Mouse (Mus musculus) neutrophil, adult 5-6 weeks (primary cell): ENCODE measurements at regions not wholly inside any gene's neighbourhood (a gene's known extent, or its start where the extent isn't known, plus 50 kb on each side); places are given as distances from the start of the nearest gene placed in this dataset.

ENCODE experiments used
- ATAC-seq: fragments of 151-379, 151-347 bp; 2 replicates; pipeline ENCODE4 v1.8.0; 2017; ENCODE audit warnings: mild to moderate bottlenecking, moderate TSS enrichment; ENCODE audit not compliant: insufficient number of reproducible peaks, poor library complexity, low FRiP score, severe bottlenecking; ENCODE audit errors: extremely low read depth

GRCm38 (mm10) chr2:178593743-178594142 lies 163.4 kb downstream of the Cdh26 start:
- ATAC-seq: no peak

DNA sequence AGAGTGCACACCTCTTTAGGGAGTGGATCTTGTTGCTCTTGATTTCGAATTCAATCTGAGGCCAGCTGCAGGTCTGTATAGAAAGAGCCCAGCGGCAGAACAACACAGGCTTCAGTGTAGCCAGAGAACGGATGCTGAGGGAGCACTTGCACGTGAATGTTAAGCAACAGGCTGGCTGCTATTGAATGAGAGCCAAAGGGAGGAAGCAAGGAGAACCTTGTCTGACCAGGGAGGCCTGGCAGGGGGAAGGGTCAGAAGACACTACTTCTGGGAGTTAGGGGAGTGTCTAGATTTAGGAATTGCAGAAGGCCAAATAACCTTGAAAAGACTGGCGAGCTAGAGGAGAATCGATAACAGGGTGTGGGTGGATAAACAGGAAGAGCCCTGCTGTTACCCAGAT lies 163.8 kb downstream of the Cdh26 start:
- no peak for ATAC-seq

GRCm38 (mm10) chr2:178596312-178597083 lies 166.2 kb downstream of the Cdh26 start:
- ATAC-seq: no peak

DNA sequence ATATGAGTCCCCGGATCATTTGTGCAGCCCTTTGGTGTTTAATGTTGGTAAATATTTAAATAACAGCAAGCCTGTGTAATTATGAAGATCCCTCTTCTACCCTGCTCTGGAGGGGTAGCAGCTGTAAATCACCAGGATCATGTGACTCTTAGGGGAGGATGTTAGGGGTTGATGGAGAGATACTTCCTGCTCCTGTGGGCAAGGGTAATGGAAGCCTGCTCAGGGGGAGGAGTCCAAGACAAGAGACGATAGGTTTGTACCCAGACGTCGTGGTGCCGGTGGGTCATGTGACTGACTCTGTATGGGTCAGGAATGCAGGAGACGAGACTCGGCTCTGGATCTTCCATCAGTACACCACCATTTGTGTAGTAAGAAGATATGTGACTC lies 166.7 kb downstream of the Cdh26 start:
- no peak for ATAC-seq

GRCm38 (mm10) chr2:178598371-178598770 lies 168.0 kb downstream of the Cdh26 start:
- no peak for ATAC-seq

DNA sequence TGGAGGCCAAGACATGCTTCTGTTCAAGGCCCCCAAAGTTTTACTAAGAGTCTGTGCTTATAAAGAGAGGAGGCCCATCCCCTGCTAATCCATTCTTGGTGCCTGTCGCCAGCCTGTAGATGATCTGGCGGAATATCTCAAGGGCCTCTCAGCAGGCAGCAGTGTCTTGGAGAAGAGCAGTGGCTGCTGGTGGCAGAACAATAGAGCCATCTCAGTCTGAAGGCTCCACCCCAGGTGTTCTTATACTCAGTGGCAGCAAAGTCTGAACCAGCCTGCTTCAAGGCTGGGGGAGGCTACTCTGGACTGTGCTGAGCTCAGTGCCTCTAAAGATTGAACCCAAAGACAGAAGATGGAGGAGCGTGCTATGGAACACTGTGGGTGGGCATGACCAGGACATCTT lies 168.5 kb downstream of the Cdh26 start:
- no peak for ATAC-seq

- ATAC-seq: no peak
Observed at GRCm38 (mm10) chr2:178603443-178603842, 173.1 kb downstream of the Cdh26 start.

DNA sequence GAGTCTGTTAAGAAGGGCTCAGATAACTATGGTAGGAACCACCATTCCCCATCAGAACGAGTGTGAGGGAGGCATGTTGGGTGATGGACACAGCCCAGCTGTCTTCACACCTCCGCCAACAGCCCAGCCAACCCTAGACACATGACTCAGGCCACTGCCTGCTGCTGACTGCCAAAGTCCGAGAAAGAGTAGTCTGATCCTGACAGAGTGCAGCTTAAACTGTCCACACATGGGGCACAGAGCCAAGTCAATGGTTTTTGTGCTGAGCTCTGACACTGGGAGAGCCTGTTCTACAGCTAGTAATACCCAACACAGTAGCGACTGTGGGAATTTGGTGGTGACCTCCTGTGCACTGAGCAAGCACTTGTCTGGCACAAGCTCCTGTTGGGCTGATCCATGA lies 176.4 kb downstream of the Cdh26 start:
- ATAC-seq: no peak

GRCm38 (mm10) chr2:178610211-178610975 lies 180.1 kb downstream of the Cdh26 start:
- no peak for ATAC-seq

DNA sequence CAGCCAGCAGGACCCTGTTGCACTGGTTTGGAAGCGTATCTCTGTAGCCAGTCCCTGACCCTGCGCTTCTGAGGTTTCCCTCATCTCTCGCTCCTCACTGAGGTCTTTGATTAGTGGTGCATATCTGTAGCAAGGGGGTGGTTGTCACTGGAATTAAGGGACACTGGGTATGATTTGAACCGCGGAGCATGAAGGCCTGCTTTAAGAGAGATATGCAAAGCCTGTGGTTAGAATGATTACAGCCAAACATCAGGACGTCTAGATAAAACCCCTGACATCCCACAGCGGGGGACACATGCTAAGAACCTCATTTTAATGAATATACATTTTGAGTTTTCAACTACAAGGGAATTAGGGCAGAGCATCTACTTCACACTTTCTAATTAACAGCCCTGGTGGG lies 184.4 kb downstream of the Cdh26 start:
- no peak for ATAC-seq

- no peak for ATAC-seq
Observed at GRCm38 (mm10) chr2:178622801-178623200, 192.5 kb downstream of the Cdh26 start.

- ATAC-seq: no peak
Observed at GRCm38 (mm10) chr2:178624475-178624874, 194.1 kb downstream of the Cdh26 start.

DNA sequence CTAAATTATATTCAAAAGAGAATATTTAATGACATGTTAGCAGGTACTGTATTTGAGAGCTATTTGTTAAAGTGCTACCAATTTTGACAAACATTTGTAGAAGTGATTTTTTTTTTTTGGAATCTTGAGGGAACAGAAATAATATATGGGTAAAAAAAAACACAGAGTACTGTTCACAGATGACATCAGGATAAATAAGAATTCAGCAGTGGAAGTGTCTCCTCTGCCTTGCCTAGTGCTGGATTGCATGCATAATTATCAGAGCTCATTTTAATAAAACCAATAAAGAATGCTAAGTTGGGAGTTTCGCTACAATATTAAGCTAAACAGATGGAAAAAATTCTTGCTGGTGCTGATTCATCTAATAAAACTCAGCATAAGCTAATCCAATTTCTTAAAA lies 194.6 kb downstream of the Cdh26 start:
- ATAC-seq: no peak

GRCm38 (mm10) chr2:178629756-178630155 lies 199.4 kb downstream of the Cdh26 start:
- no peak for ATAC-seq

GRCm38 (mm10) chr2:178630511-178630910 lies 200.2 kb downstream of the Cdh26 start:
- ATAC-seq: no peak

DNA sequence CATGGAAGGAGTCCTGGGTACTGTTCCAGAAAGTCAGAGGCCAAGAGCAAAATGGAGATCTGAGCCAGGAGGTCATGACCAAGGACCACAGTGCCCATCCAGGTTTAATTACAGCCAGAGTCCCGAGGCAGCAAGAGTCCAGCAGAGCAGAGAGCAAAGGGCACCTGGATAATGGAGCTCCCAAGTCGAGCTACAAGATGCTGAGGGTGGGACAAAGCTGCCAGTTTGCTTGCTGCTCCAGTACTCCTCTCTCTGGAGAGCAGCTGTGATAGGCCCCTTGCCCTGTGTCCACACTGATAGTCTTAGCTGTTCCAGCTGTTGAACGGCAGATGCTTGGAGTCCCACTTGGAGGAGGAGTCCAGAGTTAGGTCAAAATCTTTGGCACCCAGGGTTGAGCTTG lies 201.0 kb downstream of the Cdh26 start:
- ATAC-seq: no peak

- ATAC-seq: no peak
Observed at GRCm38 (mm10) chr2:178631966-178632365, 201.6 kb downstream of the Cdh26 start.

- ATAC-seq: no peak
Observed at GRCm38 (mm10) chr2:178632831-178633585, 202.7 kb downstream of the Cdh26 start.

GRCm38 (mm10) chr2:178634116-178634515 lies 203.8 kb downstream of the Cdh26 start:
- ATAC-seq: no peak

- ATAC-seq: no peak
Observed at GRCm38 (mm10) chr2:178635685-178636084, 205.4 kb downstream of the Cdh26 start.
